Mouse (Mus musculus) layer of hippocampus, adult 9-10 months (tissue): Measurements from ENCODE around the gene Tmprss9.

Source experiments
- DNase-seq: peaks from one replicate; pipeline ENCODE4 v3.0.0; 2022; ENCODE audit warnings: low spot score

The Tmprss9 gene

DNA sequence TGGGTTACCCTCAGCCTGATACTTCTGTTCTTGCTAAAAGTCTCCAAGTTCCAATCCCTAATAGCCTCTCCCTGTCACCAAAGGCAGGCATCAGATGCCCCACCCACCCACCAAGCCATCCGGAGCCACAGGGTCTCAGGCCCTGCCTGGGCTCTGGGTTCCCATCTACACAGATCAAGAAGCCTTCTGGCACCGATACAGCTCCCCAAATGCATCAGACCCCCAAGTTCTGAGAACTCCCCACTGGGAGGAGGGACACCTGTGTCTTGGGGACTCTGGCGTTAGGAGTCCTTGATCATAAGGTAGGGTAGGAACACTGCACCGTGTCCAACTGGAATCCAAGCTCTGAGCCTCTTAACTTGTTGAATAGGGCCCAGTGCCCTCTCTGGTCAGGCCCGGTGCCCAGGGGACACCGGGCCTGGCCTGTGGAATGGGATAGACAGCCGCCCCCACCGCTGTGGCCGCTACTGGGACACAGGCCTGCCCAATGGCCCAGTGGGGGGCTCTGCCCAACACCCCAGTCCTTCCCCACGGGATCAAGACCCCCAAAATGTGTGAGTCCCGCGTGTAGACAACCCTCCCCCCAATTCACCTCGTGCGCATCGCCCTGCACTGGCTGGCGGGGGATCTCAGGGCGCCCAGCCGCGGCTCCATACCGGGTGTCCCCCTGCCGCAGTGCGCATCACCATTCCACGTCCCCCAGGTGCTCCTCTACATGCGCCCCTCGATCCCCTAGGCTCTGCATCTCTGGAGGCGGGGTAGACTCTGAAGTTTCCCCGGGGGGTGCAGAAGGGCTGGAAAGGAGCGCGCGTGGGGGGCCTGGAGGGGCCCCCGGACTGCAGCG is 28.3 kb upstream of the Tmprss9 start:
- no peak for DNase-seq

DNA sequence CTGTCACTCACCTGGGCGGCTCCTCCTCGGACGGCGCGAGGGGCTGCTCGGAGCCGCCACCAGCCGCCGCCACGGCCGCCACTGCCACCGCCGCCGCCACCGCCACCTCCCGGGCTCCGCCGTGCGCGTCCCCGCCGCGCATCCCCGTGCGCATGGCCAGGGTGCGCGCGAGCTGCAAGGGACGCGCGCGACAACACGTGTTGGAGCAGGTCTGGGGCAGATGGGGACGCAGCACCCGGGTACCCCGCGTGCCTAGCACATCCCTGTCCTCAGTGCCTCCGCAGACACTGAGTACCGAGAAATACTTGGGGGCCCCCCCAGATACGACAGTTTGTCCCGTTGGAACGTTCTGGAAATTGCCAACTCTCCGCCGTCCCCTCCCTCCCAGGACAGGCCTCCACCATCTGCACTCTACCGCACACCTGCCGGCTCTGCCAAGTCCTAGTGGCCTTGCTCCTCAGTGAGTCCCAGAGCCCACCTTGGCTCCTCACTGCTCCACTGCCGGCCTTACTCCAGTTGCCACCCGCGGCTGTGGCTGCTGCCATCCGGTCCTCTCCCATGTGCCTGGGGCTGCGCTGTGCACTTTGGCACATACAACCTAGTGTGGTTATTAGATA is 27.6 kb upstream of the Tmprss9 start, which contains the start of gene Lingo3:
Gene Lingo3 (minus strand): TSS at position 109 of the 617 bp plus-strand sequence.
- no peak for DNase-seq

DNA sequence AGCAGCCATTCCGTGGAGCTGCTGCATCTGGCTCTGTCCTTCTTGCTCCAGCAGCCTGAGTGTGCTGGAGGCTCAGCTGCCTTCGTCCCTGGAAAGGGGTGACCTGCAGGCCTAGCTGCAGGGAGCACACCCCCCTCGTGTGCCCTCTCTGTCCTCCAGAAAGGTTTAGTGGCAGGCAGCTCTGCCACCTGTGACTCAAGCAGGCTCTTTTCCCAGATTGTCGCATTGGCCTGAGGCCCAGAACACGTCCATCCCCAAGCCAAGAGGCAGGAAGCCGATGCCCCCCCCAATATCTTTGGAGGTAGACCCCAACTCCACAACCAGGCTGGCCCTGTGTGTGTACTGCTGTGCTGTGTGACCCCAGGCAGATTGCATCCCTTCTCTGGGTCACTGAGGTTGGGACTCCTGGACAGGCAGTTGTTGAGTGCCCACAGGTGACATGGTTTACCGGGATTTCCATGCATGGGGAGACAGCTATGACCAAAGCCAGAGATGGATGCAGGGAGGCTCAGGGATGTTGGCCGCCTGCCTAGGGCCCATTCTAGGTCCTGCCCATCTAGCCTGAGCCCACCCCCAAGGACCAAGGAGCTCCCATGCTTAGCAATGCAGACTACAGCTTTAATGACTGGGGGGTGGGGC is 26.5 kb upstream of the Tmprss9 start:
- DNase-seq: no peak

- DNase-seq: no peak
Observed at GRCm38 (mm10) chr10:80845732-80846131, 25.9 kb upstream of the Tmprss9 start.

DNA sequence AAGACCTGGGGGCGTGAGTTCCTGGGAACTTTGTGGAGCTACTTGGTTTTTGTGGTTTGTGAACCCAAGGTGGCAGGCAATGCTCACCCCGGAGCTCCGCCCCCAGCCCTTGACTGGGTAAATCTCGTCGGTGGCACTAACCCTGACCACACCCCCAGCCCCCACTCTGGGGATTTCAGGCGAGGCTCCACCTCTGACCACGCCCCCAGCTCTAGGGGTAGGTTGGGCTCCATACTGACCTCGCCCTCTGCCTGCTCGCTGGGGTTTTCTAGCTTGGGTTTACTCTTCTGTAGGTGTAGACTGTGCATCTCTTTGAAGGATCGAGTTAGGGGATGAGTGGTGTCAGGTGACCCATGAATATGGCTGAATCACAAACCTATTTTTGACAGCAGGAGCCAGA is 23.1 kb upstream of the Tmprss9 start:
- no peak for DNase-seq

- peak; percentile 91 for DNase-seq
Observed at GRCm38 (mm10) chr10:80854913-80855748, 16.5 kb upstream of the Tmprss9 start, which contains the start of the genes Lsm7 and Sppl2b. Gene Lsm7 (minus strand): TSS chr10:80855209. Gene Sppl2b (plus strand): TSS chr10:80855275.

DNA sequence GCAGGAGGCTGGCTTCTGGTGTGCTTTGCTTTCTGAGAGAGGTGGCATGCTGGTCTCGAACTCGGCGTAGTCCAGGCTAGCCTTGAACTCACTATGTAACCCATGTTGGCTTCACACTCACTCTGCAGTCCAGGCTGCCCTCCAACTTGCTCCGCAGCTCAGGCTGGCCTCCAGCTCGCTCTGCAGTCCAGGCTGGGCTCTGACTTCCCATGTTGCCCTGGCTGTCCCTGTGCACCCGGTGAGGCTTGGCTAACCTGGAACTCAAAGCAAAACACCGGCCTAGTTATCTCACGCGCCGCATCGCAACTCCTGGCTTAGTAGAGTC is 15.9 kb upstream of the Tmprss9 start:
- DNase-seq: no peak

GRCm38 (mm10) chr10:80856267-80856666 is 15.4 kb upstream of the Tmprss9 start:
- no peak for DNase-seq

DNA sequence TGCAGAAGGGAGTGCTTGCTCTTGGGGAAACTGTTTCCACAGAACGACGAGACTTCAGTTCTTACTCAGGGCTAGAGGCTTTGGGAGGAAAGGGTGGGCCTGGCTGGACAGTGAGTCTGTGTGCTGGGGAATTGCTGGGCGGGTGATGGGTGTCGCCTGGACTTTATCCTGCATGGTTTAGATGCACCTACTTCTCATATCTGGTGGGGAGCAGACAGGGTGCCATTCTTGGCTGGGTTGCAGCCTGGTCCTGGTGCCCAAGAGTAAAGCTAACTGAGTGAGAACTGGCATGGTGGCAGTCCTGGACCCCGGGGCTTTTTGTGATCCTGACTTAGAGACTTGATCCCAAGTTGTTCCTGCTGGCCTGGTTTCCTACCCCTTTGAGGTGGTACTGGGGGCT is 14.7 kb upstream of the Tmprss9 start:
- DNase-seq: no peak

DNA sequence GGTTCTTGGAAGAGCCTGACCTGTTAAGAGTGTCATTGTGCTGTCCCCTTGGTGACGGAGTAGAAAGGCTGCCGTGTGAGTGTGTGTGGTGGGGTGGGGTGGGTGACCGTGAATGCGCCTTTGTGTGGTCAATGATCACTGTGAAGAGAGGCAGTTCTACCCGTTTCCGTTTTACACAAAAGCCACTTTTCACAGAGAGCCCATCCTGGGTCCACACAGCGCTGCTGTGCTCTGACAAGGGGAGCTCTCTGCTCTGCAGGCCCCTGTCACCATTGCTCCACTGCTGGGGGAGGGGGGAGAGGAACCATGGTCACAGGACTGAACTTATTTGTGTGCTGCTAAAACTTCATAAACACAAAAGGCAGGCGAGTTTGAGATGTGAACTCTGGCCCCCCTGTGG is 14.3 kb upstream of the Tmprss9 start:
- no peak for DNase-seq

DNA sequence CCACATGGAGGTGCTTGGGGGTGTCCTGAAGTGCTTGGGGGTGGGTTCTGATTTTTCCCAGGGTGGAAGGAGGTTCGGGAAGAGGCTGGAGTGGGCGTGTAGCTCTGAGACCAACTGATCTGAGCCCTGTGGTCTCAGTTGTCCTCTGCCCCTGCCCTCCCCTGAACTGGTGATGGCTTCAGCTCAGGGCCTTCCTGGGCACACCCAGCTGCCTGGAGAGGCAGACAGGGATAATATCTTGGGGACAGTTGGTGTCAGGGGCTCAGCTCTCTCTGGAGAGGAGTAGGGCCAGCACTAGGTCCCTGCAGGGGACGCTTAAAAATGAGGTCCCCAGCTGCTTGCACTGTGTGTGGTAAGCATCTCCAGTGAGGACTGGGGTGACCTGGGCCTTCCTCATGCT is 13.8 kb upstream of the Tmprss9 start:
- DNase-seq: no peak

DNA sequence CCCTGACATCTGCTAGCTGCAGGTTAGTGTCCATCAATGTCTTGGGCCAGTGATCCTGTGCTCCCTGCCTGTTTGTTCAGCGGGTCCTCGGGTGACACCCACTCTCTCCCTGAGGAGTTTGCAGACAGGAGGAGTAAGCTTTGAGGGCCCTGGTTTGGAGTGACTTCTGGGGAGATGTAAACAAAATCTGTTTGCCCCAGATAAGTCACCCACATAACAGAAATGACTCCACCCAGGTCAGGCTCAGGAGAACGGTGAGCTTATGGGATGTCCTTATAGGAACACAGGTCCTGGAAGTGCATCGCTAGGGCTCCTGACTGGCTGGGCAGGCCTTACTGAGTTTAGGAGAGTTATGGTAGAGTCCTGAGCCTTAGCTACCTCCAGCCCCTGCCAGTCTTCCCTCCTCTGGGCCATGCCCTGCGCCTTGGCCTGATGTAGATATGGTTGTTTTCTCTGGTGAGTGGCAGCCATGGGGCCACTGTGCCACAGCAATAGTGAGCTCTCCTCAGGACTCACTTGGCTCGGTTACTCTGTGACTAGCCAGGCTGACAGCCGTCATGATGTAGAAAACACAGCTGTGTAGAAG is 13.2 kb upstream of the Tmprss9 start:
- no peak for DNase-seq

- DNase-seq: no peak
Observed at GRCm38 (mm10) chr10:80862305-80862704, 9.3 kb upstream of the Tmprss9 start.

DNA sequence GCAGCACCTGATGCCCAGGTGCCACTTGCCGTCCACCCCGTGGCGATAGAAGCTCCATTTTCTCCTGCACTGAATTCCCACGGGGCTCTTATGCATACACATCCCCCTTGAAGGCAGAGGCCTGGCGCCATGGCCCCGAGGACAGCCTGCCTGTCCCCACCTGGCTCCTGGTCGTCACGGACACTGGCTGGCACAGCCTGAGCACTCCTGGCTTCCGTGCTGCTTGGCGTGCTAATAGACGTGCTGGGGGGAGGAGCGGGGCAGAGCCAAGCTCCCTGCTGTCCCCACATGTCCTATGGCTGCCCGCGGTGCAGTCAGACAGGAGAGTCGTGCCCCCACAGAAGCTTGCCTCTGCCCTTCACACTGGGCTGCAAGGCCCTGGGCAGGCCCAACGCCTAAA is 7.2 kb upstream of the Tmprss9 start:
- DNase-seq: no peak

GRCm38 (mm10) chr10:80870993-80871392 is 655 bp upstream of the Tmprss9 start:
- DNase-seq: no peak

DNA sequence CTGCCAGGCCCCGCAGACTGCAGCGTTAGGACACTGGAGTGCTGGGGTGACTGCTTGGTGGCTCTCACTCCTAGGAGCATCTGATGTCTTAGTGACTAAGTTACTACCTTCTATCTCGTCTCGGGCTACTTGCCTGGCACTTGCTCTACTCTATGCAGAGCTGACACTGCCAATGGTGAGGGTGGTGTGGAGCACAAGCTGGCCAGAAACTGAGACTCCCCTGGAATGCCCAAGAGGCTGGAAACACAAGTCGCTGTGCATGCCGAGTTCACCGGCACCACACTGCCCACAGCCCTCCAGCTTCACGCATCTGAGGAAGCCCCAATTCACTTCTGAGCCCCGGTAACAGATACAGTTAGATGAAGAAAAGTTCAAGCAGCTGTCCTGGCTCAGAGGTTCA is 2.4 kb downstream of the Tmprss9 start:
- DNase-seq: no peak

- DNase-seq: no peak
Observed at GRCm38 (mm10) chr10:80876028-80876427, 4.4 kb downstream of the Tmprss9 start.

DNA sequence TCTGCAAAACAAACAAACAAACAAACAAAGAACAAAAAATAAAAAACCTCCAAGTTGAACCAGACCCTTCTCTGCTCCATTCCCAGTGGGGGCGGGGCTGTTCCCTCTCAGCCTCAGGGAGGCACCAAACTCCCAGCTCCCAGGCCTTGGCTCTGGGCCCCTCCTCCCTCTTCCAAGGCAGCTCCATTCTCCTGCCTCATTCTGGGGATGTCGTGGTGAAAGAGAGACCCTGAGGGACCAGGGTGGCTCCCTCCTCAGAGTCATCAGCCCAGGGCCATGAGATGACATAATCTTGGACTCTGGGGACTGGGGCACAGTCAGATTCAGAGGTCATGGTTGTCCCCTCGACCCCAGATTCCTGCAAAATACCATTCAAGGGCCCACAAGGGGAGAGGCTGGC is 4.9 kb downstream of the Tmprss9 start:
- DNase-seq: no peak

GRCm38 (mm10) chr10:80880131-80880641 is 8.5 kb downstream of the Tmprss9 start:
- no peak for DNase-seq

- no peak for DNase-seq
Observed at GRCm38 (mm10) chr10:80880901-80881300, 9.3 kb downstream of the Tmprss9 start.

GRCm38 (mm10) chr10:80881301-80881700 is 9.7 kb downstream of the Tmprss9 start:
- no peak for DNase-seq

GRCm38 (mm10) chr10:80887181-80887580 is 15.5 kb downstream of the Tmprss9 start:
- DNase-seq: no peak
